Mouse (Mus musculus) kidney, adult 2 months (tissue): ENCODE data around the gene Tgfb1.

ENCODE experiments used
- CTCF ChIP-seq: fragments of 200-500 bp; conservative IDR thresholded peaks from 2 replicates; pipeline ENCODE4 v1.5.1; 2011; ENCODE audit warnings: low read depth, mild to moderate bottlenecking, control low read depth, low read length, moderate library complexity, mixed read lengths; ENCODE audit not compliant: insufficient read depth, insufficient read length
- POLR2A ChIP-seq: fragments of 200-500 bp; IDR thresholded peaks from one replicate; pipeline ENCODE4 v1.6.1; 2011; ENCODE audit warnings: low read depth, low read length, control low read depth

DNA sequence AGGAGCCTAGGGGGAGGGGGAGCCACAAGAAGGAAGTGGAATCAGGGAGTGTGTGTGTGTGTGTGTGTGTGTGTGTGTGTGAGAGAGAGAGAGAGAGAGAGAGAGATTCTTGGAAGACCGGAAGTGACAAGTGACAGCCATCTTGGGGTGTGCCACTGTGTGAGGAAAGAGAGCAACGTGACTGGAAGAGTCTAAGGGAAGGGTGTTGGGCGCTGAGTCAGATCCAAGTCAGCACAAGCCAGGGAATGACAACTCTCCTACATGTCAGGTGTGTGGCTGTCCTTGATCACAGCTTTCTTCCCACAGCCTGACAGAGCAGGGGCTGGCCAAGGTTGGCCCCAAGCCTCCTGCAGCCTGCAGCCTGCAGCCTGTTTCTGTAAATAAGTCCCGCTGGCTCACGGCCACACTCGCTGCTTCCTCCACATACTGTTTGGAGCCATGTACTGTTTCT is 19.0 kb downstream of the Tgfb1 start:
- TF ChIP-seq POLR2A (no peak), CTCF (no peak)
